11 mouse cellular contexts compared by ENCODE assay signal in the genomic region with DNA sequence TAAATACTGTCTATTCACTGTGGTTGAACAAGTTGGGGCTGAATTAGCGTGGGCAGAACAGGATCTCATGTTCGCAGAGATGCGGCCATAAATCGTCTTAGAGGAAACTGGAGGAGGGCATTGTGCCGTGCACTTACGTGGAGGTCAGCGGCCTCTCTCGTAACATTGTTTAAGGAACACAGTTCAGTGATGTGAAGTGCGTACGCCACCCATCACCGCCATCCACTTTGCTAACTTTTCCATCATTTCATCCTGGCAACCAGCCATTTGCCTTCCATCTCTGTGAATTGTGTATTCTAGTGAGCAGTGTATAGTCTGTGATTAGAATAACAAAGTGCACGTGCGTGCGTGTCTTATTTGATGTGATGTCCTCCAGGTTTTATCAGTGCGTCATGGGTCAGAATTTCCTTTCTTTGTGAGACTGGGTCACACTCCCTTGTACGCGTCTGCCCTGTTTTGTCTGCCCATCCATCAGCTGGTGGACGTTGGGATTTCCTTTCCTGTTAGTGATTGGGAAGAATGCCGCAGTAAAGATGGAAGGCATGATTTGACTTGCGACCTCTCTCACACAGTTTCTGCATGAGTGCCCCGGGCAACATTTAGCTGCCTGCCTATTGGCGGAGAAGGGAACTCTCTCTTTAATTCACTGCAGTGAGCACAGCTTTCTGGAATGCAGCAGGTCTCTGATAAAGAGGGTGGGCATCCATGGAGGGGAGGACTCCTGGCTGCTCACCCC. TPM values are rescaled to one million over a fixed set of nuclear protein-coding genes. Genes with fewer than 3 reads are reported as not detected.
A peak's percentile ranks its signal among the peaks of the same experiment; 100 is the strongest.
DNase-seq lines count a peak whose midpoint lies in the region; ATAC-seq and TF ChIP-seq lines count a peak whose summit lies in the region.
"Had no signal": no experiment of that assay in that cellular context is flagged by ENCODE, and none has a peak within 500 bp of the region (broad histone marks: within the 10 kb centered on the region; RNA-seq: fewer than 3 reads in every experiment).

No protein-coding gene starts in this region.

- H3K27ac ChIP-seq in heart, embryonic 15.5 days = 0 out of 2 replicates have a peak overlapping the region, but pooled peaks have one; percentile 26
- H3K27ac ChIP-seq in heart, adult 2 months = no peak overlapping the region
- no peak overlapping the region for H3K27ac ChIP-seq in hindbrain, embryonic 12.5 days
- H3K27ac ChIP-seq in midbrain, embryonic 13.5 days = no peak overlapping the region
- H3K27ac ChIP-seq in cerebellum, adult 2 months (ENCODE audit: insufficient read depth, low read length) = no peak overlapping the region
- H3K27ac ChIP-seq: liver, embryonic 12.5 days had no signal

- H3K4me1 ChIP-seq in heart, embryonic 15.5 days (replicated peaks) = peaks cover 28% of the 10 kb centered on the region
- H3K4me1 ChIP-seq in heart, adult 2 months (ENCODE audit: control insufficient read depth, insufficient read depth, low read length) = peaks cover 16% of the 10 kb centered on the region
- peaks cover 31% of the 10 kb centered on the region for H3K4me1 ChIP-seq in hindbrain, embryonic 12.5 days
- H3K4me1 ChIP-seq in midbrain, embryonic 13.5 days (replicated peaks) = peaks cover 31% of the 10 kb centered on the region
- H3K4me1 ChIP-seq in cerebellum, adult 2 months (ENCODE audit: control insufficient read depth, insufficient read depth, low read length) = peaks cover 19% of the 10 kb centered on the region

- 0 out of 2 replicates have a peak, but pooled peaks cover 1% of the 10 kb centered on the region for H3K79me2 ChIP-seq in heart, adult 2 months (replicated peaks; ENCODE audit: control insufficient read depth, insufficient read depth, low read length)

- 50% methylated on average over 22 of the region's 22 CpGs for WGBS in heart, embryonic 15.5 days
- 55% methylated on average over 22 of the region's 22 CpGs for WGBS in heart, adult 2 months
- whole genome bisulfite sequencing in hindbrain, embryonic 12.5 days = 34% methylated on average over 22 of the region's 22 CpGs
- WGBS in midbrain, embryonic 13.5 days = 53% methylated on average over 22 of the region's 22 CpGs
- WGBS in cerebellum, adult 2 months = 88% methylated on average over 22 of the region's 22 CpGs

- ATAC-seq in heart, embryonic 15.5 days (replicated peaks; ENCODE audit: insufficient number of reproducible peaks, insufficient read depth, low FRiP score, low read depth) = peak; percentile 38; the same call in 1 of the 2 replicates
- peak; percentile 62 for ATAC-seq in common myeloid progenitor, adult 5-6 weeks (replicated peaks; ENCODE audit: low read depth, poor library complexity, severe bottlenecking)
- ATAC-seq in hindbrain, embryonic 12.5 days (ENCODE audit: low FRiP score) = peak; percentile 66
- peak; percentile 21; the same call in 1 of the 2 replicates for ATAC-seq in midbrain, embryonic 13.5 days
- ATAC-seq: activated CD4-positive, CD25-positive, alpha-beta regulatory T cell, adult 4 months; liver, embryonic 12.5 days had no signal

- no peak for DNase-seq in heart, adult 2 months
- no peak for DNase-seq in cerebellum, adult 2 months
- no peak for DNase-seq in urinary bladder, postnatal 10 days (ENCODE audit: low spot score)
- no peak for DNase-seq in right cerebral cortex, postnatal 10 days (ENCODE audit: low spot score in 2 of 2)
- DNase-seq: heart, adult 18-20 months had no signal

- no peaks in the 10 kb centered on the region for H3K36me3 ChIP-seq in heart, embryonic 15.5 days
- H3K36me3 ChIP-seq in heart, adult 2 months (ENCODE audit: control insufficient read depth, insufficient read depth, low read length) = no peaks in the 10 kb centered on the region
- no peaks in the 10 kb centered on the region for H3K36me3 ChIP-seq in hindbrain, embryonic 12.5 days
- no peaks in the 10 kb centered on the region for H3K36me3 ChIP-seq in midbrain, embryonic 13.5 days
- H3K36me3 ChIP-seq: liver, embryonic 12.5 days had no signal

- H3K4me3 ChIP-seq in heart, embryonic 15.5 days = no peak overlapping the region
- H3K4me3 ChIP-seq in heart, adult 2 months = no peak overlapping the region
- H3K4me3 ChIP-seq in hindbrain, embryonic 12.5 days = no peak overlapping the region
- H3K4me3 ChIP-seq in midbrain, embryonic 13.5 days (replicated peaks) = no peak overlapping the region
- no peak overlapping the region for H3K4me3 ChIP-seq in cerebellum, adult 2 months (replicated peaks; ENCODE audit: insufficient read depth, low read depth, low read length)
- H3K4me3 ChIP-seq: liver, embryonic 12.5 days had no signal

- no peak overlapping the region for H3K9ac ChIP-seq in heart, embryonic 15.5 days
- no peak overlapping the region for H3K9ac ChIP-seq in heart, adult 2 months (ENCODE audit: low read depth, low read length)
- no peak overlapping the region for H3K9ac ChIP-seq in hindbrain, embryonic 12.5 days
- no peak overlapping the region for H3K9ac ChIP-seq in midbrain, embryonic 13.5 days (replicated peaks)
- H3K9ac ChIP-seq: liver, embryonic 12.5 days had no signal

- H3K4me2 ChIP-seq in heart, embryonic 15.5 days = no peak overlapping the region
- H3K4me2 ChIP-seq in hindbrain, embryonic 12.5 days (replicated peaks) = 0 out of 2 replicates have a peak overlapping the region, but pooled peaks have one; percentile 0
- peak overlapping the region; percentile 22; the same call in 1 of the 2 replicates for H3K4me2 ChIP-seq in midbrain, embryonic 13.5 days (replicated peaks)
- H3K4me2 ChIP-seq: liver, embryonic 12.5 days had no signal

- intact Hi-C loops in heart, adult 2 months (cut with DNase I) = loop anchor here (5.0 kb wide), 1 partner anchor 39 kb away; no protein-coding TSS in a partner anchor

- peaks cover 39% of the 10 kb centered on the region for H3K27me3 ChIP-seq in heart, embryonic 15.5 days
- no peaks in the 10 kb centered on the region for H3K27me3 ChIP-seq in heart, adult 2 months (ENCODE audit: control insufficient read depth, insufficient read depth, low read length)
- 0 out of 2 replicates have a peak, but pooled peaks cover 6% of the 10 kb centered on the region for H3K27me3 ChIP-seq in hindbrain, embryonic 12.5 days
- H3K27me3 ChIP-seq in midbrain, embryonic 13.5 days = no peaks in the 10 kb centered on the region
- H3K27me3 ChIP-seq in cerebellum, adult 2 months (ENCODE audit: control insufficient read depth, insufficient read depth, low read length) = no peaks in the 10 kb centered on the region
- H3K27me3 ChIP-seq: liver, embryonic 12.5 days had no signal

- TF ChIP-seq POLR2A in heart, adult 2 months (IDR thresholded peaks at IDR 0.05; ENCODE audit: insufficient read depth, low read depth, low read length) = no peak
- no peak for TF ChIP-seq POLR2A in cerebellum, adult 2 months (IDR thresholded peaks at IDR 0.05; ENCODE audit: borderline replicate concordance, insufficient read depth, low read length)

- TF ChIP-seq EP300 in heart, adult 2 months (IDR thresholded peaks at IDR 0.05; ENCODE audit: insufficient read depth, low read depth, low read length) = no peak

- H3K9me3 ChIP-seq in heart, embryonic 15.5 days (replicated peaks) = no peaks in the 10 kb centered on the region
- no peaks in the 10 kb centered on the region for H3K9me3 ChIP-seq in hindbrain, embryonic 12.5 days (replicated peaks)
- H3K9me3 ChIP-seq in midbrain, embryonic 13.5 days = no peaks in the 10 kb centered on the region
- H3K9me3 ChIP-seq: liver, embryonic 12.5 days had no signal

- no peak for TF ChIP-seq CTCF in heart, adult 2 months (IDR thresholded peaks at IDR 0.05)
- no peak for TF ChIP-seq CTCF in cerebellum, adult 2 months (IDR thresholded peaks at IDR 0.05; ENCODE audit: borderline replicate concordance, insufficient read depth, low read depth, low read length)

RNA-seq across cellular contexts. Expression of a gene that starts 33.0 kb away (rescaled TPM):
- polyA plus RNA-seq in heart, embryonic 15.5 days (2015; fragmentation: Nextera tagmentation; extraction: Ambion mirVana) = 9.7 and 10.2 TPM in 2 replicates
- total RNA-seq in heart, adult 2 months (2021) = 1 to 10 TPM; 9.9 to 10.0 TPM
- 7.3 and 8.5 TPM in 2 replicates for polyA plus RNA-seq in heart, adult 2 months (2012; rRNA removed)
- 17.5 and 33.8 TPM in 2 replicates for total RNA-seq in common myeloid progenitor, adult 5-6 weeks (2017)
- 11.4 and 14.0 TPM in 2 replicates for polyA plus RNA-seq in hindbrain, embryonic 12.5 days (2016; fragmentation: Nextera tagmentation; extraction: Ambion mirVana)
- 15.2 and 17.3 TPM in 2 replicates for polyA plus RNA-seq in midbrain, embryonic 13.5 days (2015; fragmentation: Nextera tagmentation; extraction: Ambion mirVana)
- 44.3 and 44.4 TPM in 2 replicates for polyA plus RNA-seq in cerebellum, adult 2 months (2012; rRNA removed)

RNA-seq across cellular contexts. Expression of a gene that starts 56.6 kb away (rescaled TPM):
- 2.2 and 4.1 TPM in 2 replicates for polyA plus RNA-seq in heart, embryonic 15.5 days (2015; fragmentation: Nextera tagmentation; extraction: Ambion mirVana)
- total RNA-seq in heart, adult 2 months (2021) = 1 to 10 TPM in 1 of 2 experiments, under 1 TPM in 1; 0.57 to 1.0 TPM
- 3.2 and 3.4 TPM in 2 replicates for polyA plus RNA-seq in heart, adult 2 months (2012; rRNA removed)
- 0.23 and 0.63 TPM in 2 replicates for total RNA-seq in common myeloid progenitor, adult 5-6 weeks (2017)
- polyA plus RNA-seq in hindbrain, embryonic 12.5 days (2016; fragmentation: Nextera tagmentation; extraction: Ambion mirVana) = 12.3 and 13.3 TPM in 2 replicates
- polyA plus RNA-seq in midbrain, embryonic 13.5 days (2015; fragmentation: Nextera tagmentation; extraction: Ambion mirVana) = 14.8 and 19.7 TPM in 2 replicates
- polyA plus RNA-seq in cerebellum, adult 2 months (2012; rRNA removed) = 20.4 and 21.2 TPM in 2 replicates
